Mouse (Mus musculus) CH12F3 (cell line): ENCODE measurements around the gene Plekhm1.

ENCODE experiments used
- in situ Hi-C: fragments of 300-500 bp; cut with MboI; formaldehyde crosslinking; loops from 2 replicates; pipeline ENCODE4 v1.14.3; 2020; ENCODE audit warnings: low sequenced_read_pairs

Gene Plekhm1

GRCm38 (mm10) chr11:103320196-103320595 is 92.3 kb downstream of the Plekhm1 start:
- in situ Hi-C loops: no loop called here

GRCm38 (mm10) chr11:103318042-103318441 is 94.4 kb downstream of the Plekhm1 start:
- in situ Hi-C loops: no loop called here

DNA sequence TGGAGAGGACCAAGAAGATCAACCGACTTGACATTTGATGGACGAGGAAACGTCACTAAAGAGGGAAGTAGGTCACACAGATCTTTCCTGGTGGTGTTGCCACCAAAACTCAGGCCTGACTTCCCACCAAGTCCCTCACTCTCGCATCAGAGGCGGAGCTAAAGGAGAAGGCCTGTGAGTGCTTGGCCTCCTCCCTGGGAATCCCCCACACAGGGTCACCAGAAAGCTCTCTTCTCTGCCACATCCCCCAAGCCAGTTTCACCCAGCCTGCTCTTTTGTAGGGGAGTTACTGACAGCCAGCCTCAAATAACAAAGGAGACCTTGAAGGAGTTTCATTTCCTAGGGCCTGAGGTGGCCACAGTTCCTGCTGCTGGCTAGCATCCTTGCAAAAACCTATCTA is 97.1 kb downstream of the Plekhm1 start:
- in situ Hi-C loops: no loop called here

DNA sequence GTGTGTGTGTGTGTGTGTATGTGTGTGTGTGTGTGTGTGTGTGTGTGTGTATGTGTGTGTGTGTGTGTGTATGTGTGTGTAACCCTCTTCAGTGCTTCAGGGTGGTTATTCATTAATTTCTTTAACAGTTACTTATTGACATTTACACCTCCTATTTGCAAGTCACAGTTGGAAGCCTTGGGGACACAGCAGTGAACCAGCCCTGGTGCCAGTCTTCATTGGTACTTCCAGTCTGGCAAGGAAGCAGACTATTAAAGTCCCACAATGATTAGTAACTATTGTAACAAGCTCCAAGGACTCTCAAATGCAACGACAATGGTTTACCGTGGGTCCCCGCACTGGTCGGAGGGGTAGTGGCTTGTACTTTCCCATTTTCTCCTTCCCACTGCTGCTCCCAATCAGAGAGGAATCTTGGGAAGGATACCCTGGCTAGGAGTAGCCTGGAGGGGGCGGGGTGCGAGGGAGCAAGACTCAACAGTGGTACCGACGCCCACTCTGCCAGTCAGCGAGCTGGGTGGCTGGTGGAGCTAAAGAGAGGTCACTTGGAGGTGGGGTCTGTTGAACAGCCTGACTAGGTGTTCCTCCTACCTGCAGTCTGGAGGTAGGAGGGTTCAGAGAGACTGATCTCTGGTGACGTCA is 97.6 kb downstream of the Plekhm1 start:
- in situ Hi-C loops: no loop called here
